Mouse (Mus musculus) stomach, embryonic 14.5 days (tissue): ENCODE data around the gene Csnk1g1. TPM values are rescaled to one million over a fixed set of nuclear protein-coding genes. Genes with fewer than 3 reads are reported as not detected.

ENCODE experiments used
- ATAC-seq: fragments of 200-750 bp; cut with Nextera tagmentation; 2 replicates; pipeline ENCODE4 v1.8.0; 2017; ENCODE audit warnings: low read depth, moderate TSS enrichment; ENCODE audit not compliant: insufficient number of reproducible peaks, insufficient read depth, low FRiP score
- H3K27ac ChIP-seq: fragments of 300-500 bp; sonication (generic); 2 replicates; pipeline ENCODE4 v1.5.1; 2014; ENCODE audit warnings: mild to moderate bottlenecking, low read length, moderate library complexity, mixed read lengths
- H3K27me3 ChIP-seq: fragments of 300-500 bp; sonication (generic); 2 replicates; pipeline ENCODE4 v1.6.1; 2014; ENCODE audit warnings: low read length, control low read depth, mixed read lengths; ENCODE audit not compliant: control insufficient read depth, insufficient read depth
- H3K36me3 ChIP-seq: fragments of 300-500 bp; sonication (generic); 2 replicates; pipeline ENCODE4 v1.6.1; 2014; ENCODE audit warnings: mild to moderate bottlenecking, control low read depth, low read length, moderate library complexity, mixed read lengths; ENCODE audit not compliant: control insufficient read depth, insufficient read depth
- H3K4me1 ChIP-seq: fragments of 300-500 bp; sonication (generic); 2 replicates; pipeline ENCODE4 v1.6.1; 2014; ENCODE audit warnings: low read length, control low read depth, mixed read lengths; ENCODE audit not compliant: control insufficient read depth, insufficient read depth
- H3K4me2 ChIP-seq: fragments of 300-500 bp; sonication (generic); replicated peaks from 2 replicates; pipeline ENCODE4 v1.6.1; 2014; ENCODE audit warnings: low read depth, low read length, control low read depth
- H3K4me3 ChIP-seq: fragments of 300-500 bp; sonication (generic); 2 replicates; pipeline ENCODE4 v1.5.1; 2014; ENCODE audit warnings: low read depth, low read length, control low read depth
- H3K9ac ChIP-seq: fragments of 300-500 bp; sonication (generic); replicated peaks from 2 replicates; pipeline ENCODE4 v1.6.1; 2014; ENCODE audit warnings: low read depth, mild to moderate bottlenecking, control low read depth, low read length, moderate library complexity, mixed read lengths
- H3K9me3 ChIP-seq: fragments of 300-500 bp; sonication (generic); 2 replicates; pipeline ENCODE4 v1.6.1; 2016; ENCODE audit warnings: low read depth, low read length, control low read depth; ENCODE audit not compliant: control insufficient read depth
- WGBS: fragments of 180-500 bp; shearing (Covaris S2); extraction: QIAGEN DNeasy Blood & Tissue Kit; methylation state at CpG from one replicate; pipeline ENCODE4 v1.1.7; 2014; 5-methylcytosine and 5-hydroxymethylcytosine counted together
- polyA plus RNA-seq: library from polyadenylated mRNA; unstranded; fragments of >200 nt; fragmentation: Nextera tagmentation; extraction: Ambion mirVana; gene quantifications from 2 replicates; pipeline ENCODE4 v1.2.1, GENCODE M21; 2014

Gene Csnk1g1
- polyA plus RNA-seq, 1 experiment from 2014 or later: 25.3 TPM

DNA sequence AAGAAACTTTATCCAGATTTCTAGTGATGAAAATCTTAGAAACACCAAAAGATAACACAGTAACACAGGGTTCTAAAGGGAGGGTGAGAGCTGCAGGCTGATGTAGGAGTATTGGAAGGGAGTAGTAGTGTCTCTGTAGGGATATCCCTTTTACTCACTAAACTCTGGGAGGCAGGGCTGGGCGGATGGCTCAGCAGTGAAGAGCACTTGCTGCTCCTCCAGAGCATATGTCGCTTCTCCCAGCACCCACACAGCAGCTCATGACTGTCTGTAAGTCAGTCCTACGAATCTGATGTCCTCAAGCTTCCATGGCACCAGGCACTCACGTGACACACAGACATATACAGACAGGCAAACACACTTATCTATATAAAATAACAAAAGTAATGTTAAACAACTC lies 129.4 kb downstream of the Csnk1g1 start:
- Histone ChIP-seq H3K4me2 (no peak overlapping the region), H3K36me3 (peaks cover 10% of the 10 kb centered on the region; the same call in 1 of the 2 replicates), H3K9me3 (no peaks in the 10 kb centered on the region), H3K4me1 (no peaks in the 10 kb centered on the region), H3K27ac (no peak overlapping the region), H3K4me3 (no peak overlapping the region), H3K27me3 (no peaks in the 10 kb centered on the region), H3K9ac (no peak overlapping the region)
- ATAC-seq: no peak
- WGBS: 81% methylated on average over 4 of the region's 4 CpGs

DNA sequence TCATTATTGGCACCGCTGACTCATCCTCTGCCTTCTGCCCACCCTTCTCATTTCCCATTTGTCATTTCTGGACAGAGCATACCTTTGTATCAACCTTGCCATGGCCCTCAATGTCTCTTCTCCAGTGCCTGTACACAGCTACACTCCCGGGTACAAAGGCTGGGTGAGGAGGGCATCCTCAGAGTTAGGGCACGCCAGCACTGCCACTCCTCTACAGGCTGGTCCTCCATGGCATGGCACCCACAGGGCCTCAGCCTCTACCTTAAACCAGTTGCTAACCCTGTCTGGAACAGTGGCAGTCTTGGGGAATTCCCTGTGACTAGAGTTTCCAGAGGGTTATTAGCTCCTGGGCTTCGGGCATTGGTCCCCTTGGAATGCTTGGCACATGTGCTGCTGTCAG lies 129.9 kb downstream of the Csnk1g1 start:
- no peak overlapping the region for H3K27ac ChIP-seq
- H3K27me3 ChIP-seq: no peaks in the 10 kb centered on the region
- no peak overlapping the region for H3K9ac ChIP-seq
- no peak for ATAC-seq
- H3K9me3 ChIP-seq: no peaks in the 10 kb centered on the region
- peaks cover 10% of the 10 kb centered on the region; the same call in 1 of the 2 replicates for H3K36me3 ChIP-seq
- WGBS: 90% methylated on average over 4 of the region's 4 CpGs
- no peak overlapping the region for H3K4me3 ChIP-seq
- no peaks in the 10 kb centered on the region for H3K4me1 ChIP-seq
- H3K4me2 ChIP-seq: no peak overlapping the region

DNA sequence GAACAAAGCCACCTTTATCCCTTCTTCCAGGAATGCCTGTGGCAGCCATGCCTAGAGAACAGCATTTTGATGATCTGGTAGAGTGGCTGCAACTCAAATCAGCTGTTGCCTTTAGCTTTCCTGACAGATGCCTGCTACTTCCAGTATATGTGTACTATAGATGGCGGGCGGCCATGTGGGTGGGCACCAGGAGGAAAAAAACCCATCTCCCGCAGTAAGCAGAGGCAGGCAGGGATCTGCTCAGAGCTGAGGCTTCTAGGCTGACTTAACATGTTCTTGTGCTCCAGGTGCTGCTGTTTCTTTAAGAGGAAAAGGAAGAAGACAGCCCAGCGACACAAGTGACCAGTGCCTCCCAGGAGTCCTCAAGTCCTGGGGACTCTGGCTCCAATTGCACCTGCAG lies 130.6 kb downstream of the Csnk1g1 start:
- ATAC-seq: no peak
- WGBS: 91% methylated on average over 4 of the region's 4 CpGs
- no peaks in the 10 kb centered on the region for H3K27me3 ChIP-seq
- H3K9me3 ChIP-seq: no peaks in the 10 kb centered on the region
- H3K4me1 ChIP-seq: no peaks in the 10 kb centered on the region
- no peak overlapping the region for H3K4me2 ChIP-seq
- H3K4me3 ChIP-seq: no peak overlapping the region
- no peak overlapping the region for H3K9ac ChIP-seq
- H3K27ac ChIP-seq: no peak overlapping the region
- peaks cover 6% of the 10 kb centered on the region; the same call in 1 of the 2 replicates for H3K36me3 ChIP-seq

DNA sequence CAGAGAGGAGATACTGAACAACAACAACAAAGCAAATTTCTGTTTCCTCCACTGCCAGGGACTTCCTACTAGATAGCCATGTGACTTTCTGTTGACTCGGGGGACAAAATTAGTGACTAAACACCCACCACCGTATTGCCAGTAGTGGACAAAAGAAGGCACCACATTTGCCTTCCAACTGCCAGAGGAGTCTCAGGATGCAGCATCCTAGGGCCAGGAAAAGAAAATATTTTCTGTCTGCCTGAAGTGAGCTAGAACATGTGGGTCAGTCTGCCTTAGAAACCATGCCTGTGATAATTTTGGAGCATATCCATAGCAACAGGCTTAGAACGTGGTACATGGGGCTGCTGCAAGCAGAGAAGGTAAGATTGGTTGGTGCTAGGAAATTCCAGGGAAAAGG lies 132.1 kb downstream of the Csnk1g1 start:
- H3K4me3 ChIP-seq: no peak overlapping the region
- no peak overlapping the region for H3K4me2 ChIP-seq
- no peak for ATAC-seq
- no peaks in the 10 kb centered on the region for H3K27me3 ChIP-seq
- no peaks in the 10 kb centered on the region for H3K4me1 ChIP-seq
- H3K36me3 ChIP-seq: peaks cover 6% of the 10 kb centered on the region; the same call in 1 of the 2 replicates
- WGBS: 91% methylated on average over 3 of the region's 3 CpGs
- H3K9me3 ChIP-seq: no peaks in the 10 kb centered on the region
- H3K9ac ChIP-seq: no peak overlapping the region
- no peak overlapping the region for H3K27ac ChIP-seq

DNA sequence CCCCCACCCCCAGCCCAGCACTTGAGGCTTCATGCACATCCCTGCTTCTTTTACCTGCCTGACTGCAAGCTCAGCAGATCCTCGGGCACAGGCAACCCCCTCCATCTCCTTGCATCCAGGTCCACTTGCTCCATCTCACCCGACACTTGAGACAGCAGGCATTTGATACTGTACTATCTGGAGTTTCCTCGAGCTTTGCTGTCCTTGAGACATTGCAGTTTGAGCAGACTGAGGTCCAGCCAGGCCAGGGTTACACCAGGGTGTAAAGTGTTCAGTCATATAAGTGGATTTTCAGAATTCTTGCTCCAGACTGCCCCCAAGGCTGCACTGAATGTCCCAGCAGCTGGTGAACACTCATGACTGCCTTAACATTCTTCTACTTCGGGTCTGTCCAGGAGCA lies 133.6 kb downstream of the Csnk1g1 start:
- 78% methylated on average over 4 of the region's 4 CpGs for WGBS
- no peak for ATAC-seq
- Histone ChIP-seq H3K9me3 (no peaks in the 10 kb centered on the region), H3K27me3 (no peaks in the 10 kb centered on the region), H3K4me2 (no peak overlapping the region), H3K27ac (no peak overlapping the region), H3K36me3 (peaks cover 6% of the 10 kb centered on the region; the same call in 1 of the 2 replicates), H3K4me3 (no peak overlapping the region), H3K9ac (no peak overlapping the region), H3K4me1 (no peaks in the 10 kb centered on the region)

DNA sequence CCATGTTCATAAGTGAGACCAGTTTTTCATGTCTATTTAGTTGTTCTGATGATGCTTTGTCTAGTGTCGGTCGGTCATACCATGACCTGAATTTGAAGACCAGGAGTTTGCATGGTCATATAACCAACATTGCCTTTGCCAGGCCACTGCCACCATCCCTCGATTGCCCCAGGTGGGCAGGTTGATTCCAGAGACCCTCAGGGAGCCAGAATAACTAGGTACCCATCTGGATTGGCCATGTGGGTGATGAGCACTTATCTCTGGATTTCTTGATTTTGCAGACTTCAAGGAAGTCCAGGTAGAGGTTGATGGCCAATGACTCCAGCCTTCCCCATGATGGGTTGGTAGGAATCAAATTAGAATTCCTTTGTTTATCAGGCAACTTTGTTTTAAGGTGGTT lies 134.5 kb downstream of the Csnk1g1 start:
- Histone ChIP-seq H3K27ac (no peak overlapping the region), H3K9ac (no peak overlapping the region), H3K4me1 (no peaks in the 10 kb centered on the region), H3K4me2 (no peak overlapping the region), H3K4me3 (no peak overlapping the region), H3K27me3 (no peaks in the 10 kb centered on the region), H3K9me3 (no peaks in the 10 kb centered on the region), H3K36me3 (peaks cover 6% of the 10 kb centered on the region; the same call in 1 of the 2 replicates)
- no peak for ATAC-seq
- 94% methylated on average over 3 of the region's 3 CpGs for WGBS

DNA sequence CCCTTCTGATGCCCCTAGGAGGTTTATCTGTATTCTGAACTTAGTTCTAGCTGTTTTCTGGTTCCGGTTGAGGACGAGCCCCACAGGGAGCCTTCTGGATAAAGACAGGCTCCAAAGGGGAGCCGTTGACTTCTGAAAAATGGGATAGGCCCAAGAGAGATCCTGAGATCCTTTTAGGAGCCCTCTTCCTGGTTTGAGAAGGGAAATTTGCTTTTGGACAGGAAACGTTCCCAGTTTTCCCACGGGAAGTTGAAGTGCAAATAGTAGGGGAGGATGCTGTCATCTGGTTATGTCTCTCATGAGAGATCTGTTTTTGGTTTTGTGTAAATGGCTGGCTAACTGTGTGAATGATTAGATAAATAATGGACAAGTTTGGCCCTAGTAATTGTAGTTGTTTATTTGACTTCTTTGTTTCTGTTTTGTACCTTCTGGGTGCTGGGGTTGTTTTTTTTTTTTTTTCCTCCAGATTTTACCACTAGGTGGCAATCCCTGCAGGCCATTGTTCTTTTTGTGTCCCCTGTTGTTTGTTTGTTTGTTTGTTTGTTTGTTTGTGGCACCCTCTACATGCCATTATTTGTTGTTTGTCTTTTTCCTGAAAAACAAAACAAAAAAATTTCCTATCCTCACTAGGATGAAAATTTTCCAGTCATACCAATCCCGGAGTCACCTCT lies 141.3 kb downstream of the Csnk1g1 start:
- no peak overlapping the region for H3K4me2 ChIP-seq
- H3K27ac ChIP-seq: no peak overlapping the region
- H3K4me3 ChIP-seq: no peak overlapping the region
- no peaks in the 10 kb centered on the region for H3K4me1 ChIP-seq
- no peaks in the 10 kb centered on the region for H3K27me3 ChIP-seq
- 72% methylated on average over 6 of the region's 6 CpGs for WGBS
- no peak overlapping the region for H3K9ac ChIP-seq
- H3K9me3 ChIP-seq: no peaks in the 10 kb centered on the region
- H3K36me3 ChIP-seq: no peaks in the 10 kb centered on the region
- no peak for ATAC-seq

DNA sequence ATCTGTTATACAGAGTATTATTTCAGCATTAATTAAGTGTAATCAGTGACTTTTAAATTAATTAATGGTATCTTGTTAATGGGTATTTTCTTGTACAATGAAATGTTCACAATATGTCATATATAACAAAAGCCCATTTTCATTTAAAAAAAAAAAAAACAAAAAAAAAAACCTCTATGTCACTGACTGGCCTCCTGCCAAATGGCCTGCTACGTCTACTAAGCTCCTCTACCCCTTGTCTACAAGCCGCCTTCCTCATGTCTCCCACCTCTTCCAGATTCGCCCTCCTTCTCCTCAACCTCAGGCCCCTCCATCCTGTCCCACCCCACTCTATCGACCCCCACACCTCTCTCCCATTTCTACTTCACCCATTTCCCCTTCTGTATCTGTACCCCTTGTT lies 142.8 kb downstream of the Csnk1g1 start:
- whole genome bisulfite sequencing: 61% methylated on average over 4 of the region's 4 CpGs
- Histone ChIP-seq H3K27me3 (no peaks in the 10 kb centered on the region), H3K36me3 (no peaks in the 10 kb centered on the region), H3K4me2 (no peak overlapping the region), H3K4me1 (no peaks in the 10 kb centered on the region), H3K27ac (no peak overlapping the region), H3K9me3 (no peaks in the 10 kb centered on the region), H3K9ac (no peak overlapping the region), H3K4me3 (no peak overlapping the region)
- ATAC-seq: no peak

DNA sequence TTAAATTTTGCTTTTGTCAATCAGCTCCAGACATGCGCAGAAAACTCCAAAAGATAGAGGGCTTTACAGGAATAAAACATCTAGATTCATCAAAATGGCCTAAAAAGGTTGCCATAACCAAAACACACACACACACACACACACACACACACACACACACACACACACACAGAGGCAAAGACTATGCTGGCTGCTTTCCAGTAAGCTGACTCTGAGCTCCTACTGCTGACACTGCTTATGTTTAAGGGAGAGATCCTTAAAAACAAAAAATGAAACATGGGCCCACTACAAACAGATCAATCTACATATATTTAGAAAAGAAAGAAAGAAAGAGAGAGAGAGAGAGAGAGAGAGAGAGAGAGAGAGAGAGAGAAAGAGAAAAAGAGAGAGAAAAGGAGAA lies 144.0 kb downstream of the Csnk1g1 start:
- Histone ChIP-seq H3K4me1 (no peaks in the 10 kb centered on the region), H3K36me3 (no peaks in the 10 kb centered on the region)
- 87% methylated on average over 1 of the region's 1 CpGs for WGBS

More for the DNA sequence above, 144.0 kb downstream of the Csnk1g1 start:
- Histone ChIP-seq H3K27ac (no peak overlapping the region), H3K4me2 (no peak overlapping the region), H3K9me3 (no peaks in the 10 kb centered on the region), H3K9ac (no peak overlapping the region), H3K27me3 (no peaks in the 10 kb centered on the region), H3K4me3 (no peak overlapping the region)
- ATAC-seq: no peak
